Comparison of ENCODE assay signal across 9 mouse cellular contexts in genomic region chr6:119499271-119499670, GRCm38 (mm10). TPM values are rescaled to one million over a fixed set of nuclear protein-coding genes. Genes with fewer than 3 reads are reported as not detected.
DNase-seq lines count a peak whose midpoint lies in the region; ATAC-seq and TF ChIP-seq lines count a peak whose summit lies in the region.
"Had no signal": no experiment of that assay in that cellular context is flagged by ENCODE, and none has a peak within 500 bp of the region (broad histone marks: within the 10 kb centered on the region; RNA-seq: fewer than 3 reads in every experiment).

No protein-coding gene starts in this region.

- no peak for TF ChIP-seq EP300 in stomach, postnatal 0 days (optimal IDR thresholded peaks at IDR 0.05)

- peak; percentile 47 to 66 for DNase-seq in heart, adult 18-20 months
- DNase-seq in ES-CJ7 (ENCODE audit: low read depth, low spot score) = peak; percentile 42
- DNase-seq in embryonic facial prominence, embryonic 11.5 days (ENCODE audit: low spot score) = peak; percentile 63
- DNase-seq in kidney, postnatal 10 days = peak; percentile 73
- DNase-seq in stomach, postnatal 0 days (ENCODE audit: low spot score) = peak; percentile 32
- DNase-seq in right cerebral cortex, postnatal 4 days = no peak

- no peaks in the 10 kb centered on the region for H3K36me3 ChIP-seq in heart, embryonic 11.5 days (ENCODE audit: control insufficient read depth, insufficient read depth, low read length)
- no peaks in the 10 kb centered on the region for H3K36me3 ChIP-seq in embryonic facial prominence, embryonic 11.5 days (replicated peaks; ENCODE audit: control insufficient read depth, insufficient read depth, low read depth, low read length)
- H3K36me3 ChIP-seq in stomach, postnatal 0 days (ENCODE audit: control insufficient read depth, insufficient read depth, low read length) = no peaks in the 10 kb centered on the region

- no peak overlapping the region for H3K4me3 ChIP-seq in heart, embryonic 11.5 days (ENCODE audit: low read depth, low read length)
- no peak overlapping the region for H3K4me3 ChIP-seq in embryonic facial prominence, embryonic 11.5 days (ENCODE audit: low read depth, low read length)
- H3K4me3 ChIP-seq in stomach, postnatal 0 days (ENCODE audit: low read depth, low read length) = no peak overlapping the region
- H3K4me3 ChIP-seq: heart, adult 2 months had no signal

- no peak for TF ChIP-seq CTCF in stomach, postnatal 0 days (IDR thresholded peaks at IDR 0.05; ENCODE audit: low read depth)

- no peak overlapping the region for H3K9ac ChIP-seq in heart, embryonic 11.5 days (ENCODE audit: low read depth, low read length)
- H3K9ac ChIP-seq in embryonic facial prominence, embryonic 11.5 days (replicated peaks; ENCODE audit: low read length) = no peak overlapping the region
- H3K9ac ChIP-seq in stomach, postnatal 0 days (ENCODE audit: low read length) = no peak overlapping the region

- ATAC-seq in heart, embryonic 11.5 days (replicated peaks; ENCODE audit: insufficient number of reproducible peaks, low FRiP score, low TSS enrichment) = no peak
- ATAC-seq in embryonic facial prominence, embryonic 11.5 days (replicated peaks; ENCODE audit: insufficient number of reproducible peaks, low FRiP score, low TSS enrichment, low read depth) = 0 out of 2 replicates have a peak, but pooled peaks have one; percentile 48
- ATAC-seq in stomach, postnatal 0 days (ENCODE audit: low FRiP score, low TSS enrichment) = peak; percentile 42
- ATAC-seq in erythroblast, adult 5-6 weeks (replicated peaks; ENCODE audit: low FRiP score, poor library complexity, severe bottlenecking) = no peak

- 35% methylated on average over 5 of the region's 5 CpGs for WGBS in heart, embryonic 11.5 days (ENCODE audit: insufficient replicate concordance)
- WGBS in embryonic facial prominence, embryonic 11.5 days = 21% methylated on average over 5 of the region's 5 CpGs
- 13% methylated on average over 5 of the region's 5 CpGs for WGBS in stomach, postnatal 0 days

- no peak overlapping the region for H3K4me2 ChIP-seq in heart, embryonic 11.5 days
- H3K4me2 ChIP-seq in embryonic facial prominence, embryonic 11.5 days (ENCODE audit: low read depth, low read length) = no peak overlapping the region
- H3K4me2 ChIP-seq in stomach, postnatal 0 days (replicated peaks; ENCODE audit: low read depth) = no peak overlapping the region

- H3K27ac ChIP-seq in heart, embryonic 11.5 days (ENCODE audit: low read depth, low read length) = no peak overlapping the region
- no peak overlapping the region for H3K27ac ChIP-seq in embryonic facial prominence, embryonic 11.5 days (replicated peaks; ENCODE audit: low read depth, low read length)
- no peak overlapping the region for H3K27ac ChIP-seq in stomach, postnatal 0 days (replicated peaks)
- H3K27ac ChIP-seq: heart, adult 2 months had no signal

- no peaks in the 10 kb centered on the region for H3K27me3 ChIP-seq in heart, embryonic 11.5 days (ENCODE audit: control insufficient read depth, insufficient read depth, low read length)
- H3K27me3 ChIP-seq in embryonic facial prominence, embryonic 11.5 days (ENCODE audit: control insufficient read depth, insufficient read depth, low read length) = no peaks in the 10 kb centered on the region
- no peaks in the 10 kb centered on the region for H3K27me3 ChIP-seq in stomach, postnatal 0 days (ENCODE audit: control insufficient read depth, insufficient read depth, low read length)

- no peaks in the 10 kb centered on the region for H3K9me3 ChIP-seq in heart, embryonic 11.5 days (replicated peaks; ENCODE audit: control insufficient read depth, low read length)
- no peaks in the 10 kb centered on the region for H3K9me3 ChIP-seq in embryonic facial prominence, embryonic 11.5 days (replicated peaks; ENCODE audit: control insufficient read depth, low read length)
- no peaks in the 10 kb centered on the region for H3K9me3 ChIP-seq in stomach, postnatal 0 days (ENCODE audit: control insufficient read depth, low read length)

- peaks cover 9% of the 10 kb centered on the region; the same call in 1 of the 2 replicates for H3K4me1 ChIP-seq in heart, embryonic 11.5 days (ENCODE audit: control insufficient read depth, insufficient read depth, low read length)
- H3K4me1 ChIP-seq in embryonic facial prominence, embryonic 11.5 days (ENCODE audit: control insufficient read depth, insufficient read depth, low read length) = no peaks in the 10 kb centered on the region
- H3K4me1 ChIP-seq in stomach, postnatal 0 days (replicated peaks; ENCODE audit: control insufficient read depth, insufficient read depth) = no peaks in the 10 kb centered on the region

RNA-seq across cellular contexts. Expression of gene Fbxl14, which starts 19.8 kb away (rescaled TPM):
- 10 to 100 TPM; 15.0 to 15.6 TPM for total RNA-seq in heart, adult 18-20 months (2021)
- polyA plus RNA-seq in heart, embryonic 11.5 days (2014; fragmentation: Nextera tagmentation; extraction: Ambion mirVana) = 4.9 and 5.2 TPM in 2 replicates
- polyA plus RNA-seq in embryonic facial prominence, embryonic 11.5 days (2014; fragmentation: Nextera tagmentation; extraction: Ambion mirVana) = 6.0 and 7.0 TPM in 2 replicates
- polyA plus RNA-seq in stomach, postnatal 0 days (2015; fragmentation: Nextera tagmentation; extraction: Ambion mirVana) = 2.9 TPM in 2 replicates
- 9.2 and 12.5 TPM in 2 replicates for total RNA-seq in erythroblast, adult 5-6 weeks (2015; ENCODE audit: low replicate concordance)
- total RNA-seq in erythroblast, adult 5-6 weeks (2017; ENCODE audit: low replicate concordance) = 10.5 and 12.0 TPM in 2 replicates

RNA-seq across cellular contexts. Expression of gene Wnt5b, which starts 44.9 kb away (rescaled TPM):
- total RNA-seq in heart, adult 18-20 months (2021) = 1 to 10 TPM; 2.4 to 2.5 TPM
- polyA plus RNA-seq in heart, embryonic 11.5 days (2014; fragmentation: Nextera tagmentation; extraction: Ambion mirVana) = 6.8 and 7.3 TPM in 2 replicates
- 12.9 and 13.8 TPM in 2 replicates for polyA plus RNA-seq in embryonic facial prominence, embryonic 11.5 days (2014; fragmentation: Nextera tagmentation; extraction: Ambion mirVana)
- polyA plus RNA-seq in stomach, postnatal 0 days (2015; fragmentation: Nextera tagmentation; extraction: Ambion mirVana) = 4.5 and 5.2 TPM in 2 replicates
- not detected in 2 replicates for total RNA-seq in erythroblast, adult 5-6 weeks (2015; ENCODE audit: low replicate concordance)
- not detected in 2 replicates for total RNA-seq in erythroblast, adult 5-6 weeks (2017; ENCODE audit: low replicate concordance)

Comparison
In these comparisons a context has a peak if more than half of its experiments do, and no peak if none do; other contexts are left out.
1. ATAC-seq: peak in embryonic facial prominence, embryonic 11.5 days (single experiment) and stomach, postnatal 0 days (single experiment); none in heart, embryonic 11.5 days (single experiment) and erythroblast, adult 5-6 weeks (single experiment).